Mouse (Mus musculus) kidney, adult 2 months (tissue): Measurements from ENCODE around the gene Rassf3. TPM values are rescaled to one million over a fixed set of nuclear protein-coding genes. Genes with fewer than 3 reads are reported as not detected.

Experiments
- DNase-seq: peaks from one replicate; pipeline ENCODE4 v3.0.0; 2021
- H3K27ac ChIP-seq: fragments of 200-500 bp; 2 replicates; pipeline ENCODE4 v1.5.1; 2012; ENCODE audit warnings: low read depth, low read length, control low read depth, inconsistent platforms; ENCODE audit not compliant: insufficient read depth
- H3K27me3 ChIP-seq: fragments of 200-500 bp; replicated peaks from 2 replicates; pipeline ENCODE4 v1.6.1; 2012; ENCODE audit warnings: mild to moderate bottlenecking, moderate library complexity, low read length, inconsistent platforms; ENCODE audit not compliant: control insufficient read depth, insufficient read depth
- H3K36me3 ChIP-seq: fragments of 200-500 bp; 2 replicates; pipeline ENCODE4 v1.6.1; 2012; ENCODE audit warnings: mild to moderate bottlenecking, moderate library complexity, low read length, inconsistent platforms; ENCODE audit not compliant: control insufficient read depth, insufficient read depth
- H3K4me1 ChIP-seq: fragments of 200-500 bp; 2 replicates; pipeline ENCODE4 v1.6.1; 2011; ENCODE audit warnings: low read length; ENCODE audit not compliant: control insufficient read depth, insufficient read depth
- H3K4me3 ChIP-seq: fragments of 200-500 bp; 2 replicates; pipeline ENCODE4 v1.5.1; 2011; ENCODE audit warnings: mild to moderate bottlenecking, low read depth, low read length, control low read depth; ENCODE audit not compliant: insufficient read depth
- CTCF ChIP-seq: fragments of 200-500 bp; conservative IDR thresholded peaks from 2 replicates; pipeline ENCODE4 v1.5.1; 2011; ENCODE audit warnings: low read depth, mild to moderate bottlenecking, control low read depth, low read length, moderate library complexity, mixed read lengths; ENCODE audit not compliant: insufficient read depth, insufficient read length
- POLR2A ChIP-seq: fragments of 200-500 bp; IDR thresholded peaks from one replicate; pipeline ENCODE4 v1.6.1; 2011; ENCODE audit warnings: low read depth, low read length, control low read depth
- WGBS: fragments of 180-500 bp; shearing (Covaris S2); methylation state at CpG from one replicate; pipeline ENCODE4 v1.1.7; 2018; 5-methylcytosine and 5-hydroxymethylcytosine counted together
- polyA plus RNA-seq: library from polyadenylated mRNA; depleted of rRNA; stranded (reverse); fragments of >200 nt; gene quantifications from 2 replicates; pipeline ENCODE4 v1.2.3, GENCODE M21; 2012

The Rassf3 gene
- polyA plus RNA-seq, 1 experiment: 35.3 TPM

DNA sequence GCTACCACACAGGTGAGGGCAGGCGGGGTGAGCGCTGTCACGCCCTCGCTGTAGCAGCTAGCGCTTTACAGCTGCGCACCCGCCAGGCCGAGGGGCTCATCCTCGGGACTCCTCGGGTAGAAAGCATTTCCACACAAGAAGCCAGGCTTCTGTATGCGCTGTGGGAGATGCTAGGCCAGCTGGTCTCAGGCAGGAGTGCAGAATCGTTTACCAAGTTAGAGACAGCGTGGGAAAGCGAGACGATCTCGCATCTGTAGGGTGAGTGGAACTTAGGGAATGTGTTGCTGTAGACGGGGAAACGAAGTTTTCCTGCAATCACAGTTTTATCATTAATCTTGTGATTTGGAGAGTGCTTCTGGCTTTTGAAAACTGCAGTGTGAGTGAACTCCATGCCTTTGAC is 94.9 kb downstream of the Rassf3 start:
- WGBS: 92% methylated on average over 18 of the region's 18 CpGs
- Histone ChIP-seq H3K36me3 (peaks cover 15% of the 10 kb centered on the region), H3K27me3 (no peaks in the 10 kb centered on the region), H3K4me3 (no peak overlapping the region), H3K4me1 (peaks cover 4% of the 10 kb centered on the region; the same call in 1 of the 2 replicates), H3K27ac (no peak overlapping the region)
- DNase-seq: no peak
- TF ChIP-seq CTCF: no peak
- TF ChIP-seq POLR2A: no peak

DNA sequence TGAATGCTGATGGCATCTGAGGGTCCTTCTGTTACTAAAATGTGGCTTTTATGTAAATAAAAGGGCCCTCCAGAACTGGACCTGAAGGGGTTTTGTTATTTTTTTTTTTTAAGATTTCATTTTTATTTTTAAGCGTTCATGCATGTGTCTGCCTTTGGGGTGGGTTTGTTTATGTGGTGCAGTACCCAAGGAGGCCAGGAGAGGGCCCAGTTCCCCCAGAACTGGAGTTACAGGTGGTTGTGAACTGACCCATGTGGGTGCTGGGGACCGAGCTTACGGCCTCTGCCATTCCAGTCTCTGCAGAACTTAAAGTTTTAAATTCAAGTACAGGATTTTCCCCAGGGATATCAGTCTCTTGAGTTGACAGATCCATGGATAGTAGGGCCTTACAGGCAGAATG is 96.8 kb downstream of the Rassf3 start:
- Histone ChIP-seq H3K4me3 (no peak overlapping the region), H3K27ac (no peak overlapping the region), H3K4me1 (peaks cover 3% of the 10 kb centered on the region; the same call in 1 of the 2 replicates), H3K27me3 (no peaks in the 10 kb centered on the region), H3K36me3 (peaks cover 15% of the 10 kb centered on the region)
- WGBS: over 99% methylated on average over 3 of the region's 3 CpGs
- no peak for DNase-seq
- TF ChIP-seq CTCF: peak; percentile 32; the same call in 1 of the 2 replicates
- TF ChIP-seq POLR2A: no peak

DNA sequence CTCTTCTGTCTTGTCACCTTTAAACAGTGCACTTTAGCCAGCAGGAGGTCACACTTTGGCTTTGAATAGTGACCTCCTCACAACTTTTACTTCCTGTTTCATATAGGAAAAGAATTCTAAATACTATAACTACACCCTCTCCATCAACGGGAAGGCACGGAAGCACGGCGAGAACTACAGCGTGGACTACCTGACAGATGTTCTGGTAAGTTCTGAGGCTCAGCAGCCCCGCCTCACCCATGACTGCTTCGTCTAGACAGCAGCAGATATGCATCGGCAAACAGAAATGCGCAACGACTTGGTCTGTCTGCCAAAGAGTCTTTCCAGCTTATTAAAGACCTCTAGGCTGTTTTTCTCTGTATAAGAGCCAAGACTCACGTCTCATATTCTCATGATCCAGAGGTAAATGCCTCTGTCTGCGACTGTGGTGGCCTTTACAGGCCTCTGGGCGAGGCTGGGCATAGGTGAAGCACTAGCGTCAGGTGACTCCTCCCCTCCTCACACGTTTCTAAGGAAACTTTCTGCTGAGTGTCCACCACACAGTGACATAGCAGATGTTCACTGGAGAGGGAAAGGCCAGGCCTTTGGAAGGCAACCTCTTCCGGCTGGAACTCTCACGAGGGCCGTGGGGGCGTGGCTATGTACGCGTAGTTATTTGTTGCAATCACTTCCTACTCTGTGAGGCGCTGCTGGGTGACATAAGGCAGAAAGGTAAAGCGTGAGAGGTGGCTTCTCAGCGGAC is 99.4 kb downstream of the Rassf3 start:
- peaks cover 11% of the 10 kb centered on the region for H3K36me3 ChIP-seq
- TF ChIP-seq POLR2A: no peak
- no peak for TF ChIP-seq CTCF

DNA sequence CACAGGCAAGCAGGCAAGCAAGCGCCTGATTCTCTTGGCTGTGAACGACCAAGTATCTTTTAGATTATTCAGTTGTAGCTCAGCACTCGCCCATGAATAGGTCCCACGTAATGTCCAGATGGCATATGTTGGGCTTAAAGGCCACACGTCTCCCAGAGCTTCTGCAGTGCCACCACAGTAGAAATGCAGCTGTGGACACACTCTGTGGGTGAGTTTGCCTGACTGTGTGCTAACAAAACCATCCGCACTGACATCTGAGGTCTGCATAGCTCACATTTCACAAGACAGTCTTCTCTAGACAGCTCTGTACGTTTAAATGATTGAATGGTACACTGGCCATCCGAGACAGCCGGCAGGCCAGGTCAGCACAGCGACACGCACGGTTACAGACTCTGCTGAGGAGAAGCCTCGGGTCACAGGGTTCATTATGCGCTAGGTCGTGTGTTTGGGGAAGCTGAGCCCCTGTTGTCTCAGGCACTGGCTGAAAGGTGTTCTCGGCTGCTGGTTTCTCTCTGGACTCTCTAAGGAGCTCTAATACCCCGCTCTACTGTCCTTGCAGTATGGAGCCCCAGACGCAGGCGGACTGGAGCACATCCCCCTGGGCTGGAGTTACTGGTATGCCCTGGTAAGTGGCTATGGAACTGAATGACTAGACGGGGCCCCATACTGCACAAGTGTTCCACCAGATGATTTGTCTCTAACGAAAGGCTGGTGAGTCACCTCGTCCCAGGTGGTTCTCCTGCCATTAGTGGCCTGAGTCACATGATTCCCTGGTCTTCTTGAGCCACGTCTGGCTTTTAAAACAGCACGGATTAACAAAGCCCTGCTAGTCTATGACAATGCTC is 100.3 kb downstream of the Rassf3 start:
- Histone ChIP-seq H3K4me1 (no peaks in the 10 kb centered on the region), H3K4me3 (no peak overlapping the region), H3K27ac (no peak overlapping the region), H3K36me3 (peaks cover 11% of the 10 kb centered on the region), H3K27me3 (no peaks in the 10 kb centered on the region)
- 60% methylated on average over 24 of the region's 24 CpGs for whole genome bisulfite sequencing
- TF ChIP-seq CTCF (no peak), POLR2A (no peak)
- no peak for DNase-seq

More for the DNA sequence above, 99.4 kb downstream of the Rassf3 start:
- Histone ChIP-seq H3K4me1 (no peaks in the 10 kb centered on the region), H3K27me3 (no peaks in the 10 kb centered on the region), H3K27ac (no peak overlapping the region), H3K4me3 (no peak overlapping the region)
- 62% methylated on average over 24 of the region's 24 CpGs for WGBS
- DNase-seq: peak; percentile 32

DNA sequence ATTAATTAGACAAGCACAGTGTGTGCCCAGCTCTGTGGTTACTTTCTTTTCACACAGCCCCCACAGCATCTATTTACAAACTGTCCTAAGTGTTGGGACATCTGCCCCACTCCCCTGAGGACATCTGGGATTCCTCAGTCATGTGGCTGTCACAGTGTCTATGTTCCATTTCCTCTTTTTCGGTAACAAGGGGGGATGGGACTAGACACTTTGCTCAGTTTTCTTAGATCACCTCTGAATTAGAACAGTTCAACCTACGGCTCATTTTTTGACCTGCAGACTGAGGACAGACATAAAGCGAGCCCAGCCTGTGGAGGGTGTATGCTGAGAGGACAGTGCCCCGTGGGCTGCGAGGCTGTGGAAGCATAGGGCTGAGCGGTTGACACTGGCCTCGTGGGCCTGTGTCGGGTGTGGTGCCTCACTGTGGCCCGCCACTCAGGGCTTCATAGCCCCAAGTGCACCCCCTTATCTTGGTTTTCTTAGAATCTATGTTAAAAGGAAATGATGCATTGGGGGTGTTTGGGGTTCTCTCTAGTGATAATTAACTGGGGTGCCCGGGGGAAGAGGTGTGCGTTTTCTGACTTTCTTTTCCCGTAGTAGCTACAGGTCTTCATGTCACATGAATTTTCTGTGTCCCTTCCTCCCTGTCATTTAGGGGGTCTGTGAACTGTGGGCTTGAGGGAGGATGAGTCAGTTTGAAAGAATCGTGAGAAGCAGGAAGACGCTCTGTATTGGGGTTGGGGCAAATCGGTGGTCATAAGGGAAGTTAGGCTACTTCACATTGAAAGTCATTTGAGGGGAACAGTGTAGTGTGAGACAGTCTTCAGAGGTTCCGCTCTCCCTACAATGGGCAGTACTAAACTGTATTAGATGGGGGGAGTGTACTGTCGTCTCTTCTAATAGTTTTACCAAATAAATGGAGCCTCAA is 101.2 kb downstream of the Rassf3 start:
- Histone ChIP-seq H3K27ac (0 out of 2 replicates have a peak overlapping the region, but pooled peaks have one; percentile 21), H3K36me3 (peaks cover 11% of the 10 kb centered on the region), H3K4me3 (no peak overlapping the region), H3K4me1 (no peaks in the 10 kb centered on the region), H3K27me3 (no peaks in the 10 kb centered on the region)
- no peak for TF ChIP-seq POLR2A
- TF ChIP-seq CTCF: no peak
- DNase-seq: peak; percentile 21
- WGBS: 80% methylated on average over 17 of the region's 17 CpGs

DNA sequence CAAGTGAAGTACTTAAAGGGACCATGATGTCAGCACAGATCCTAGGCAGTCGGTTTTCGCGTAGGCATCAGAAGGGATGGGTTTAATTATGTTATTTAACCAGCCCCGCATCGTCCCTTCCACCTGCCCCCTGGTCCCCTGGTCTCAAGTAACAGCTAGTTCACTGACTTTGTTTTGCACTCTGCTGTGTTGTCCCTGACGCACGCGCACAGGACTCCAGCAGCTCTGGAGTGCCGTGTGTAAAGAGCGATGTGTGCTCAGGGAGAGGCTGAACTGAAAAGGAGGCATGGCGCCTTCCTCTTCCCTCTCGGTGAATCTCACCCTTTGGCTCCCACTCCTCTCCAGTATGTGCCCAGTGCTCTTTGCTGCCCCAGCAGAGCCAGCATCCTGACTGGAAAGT is 102.1 kb downstream of the Rassf3 start:
- 77% methylated on average over 12 of the region's 12 CpGs for WGBS
- no peak for DNase-seq
- Histone ChIP-seq H3K36me3 (peaks cover 7% of the 10 kb centered on the region; the same call in 1 of the 2 replicates), H3K27ac (no peak overlapping the region), H3K4me1 (peaks cover 4% of the 10 kb centered on the region; the same call in 1 of the 2 replicates), H3K27me3 (no peaks in the 10 kb centered on the region), H3K4me3 (no peak overlapping the region)
- TF ChIP-seq POLR2A (no peak), CTCF (no peak)
